Mouse (Mus musculus) heart, postnatal 10 days (tissue): ENCODE measurements at regions not wholly inside any gene's neighbourhood (a gene's known extent, or its start where the extent isn't known, plus 50 kb on each side); places are given as distances from the start of the nearest gene placed in this dataset.
"Not testable (repeated sequence)": the region's sequence is repeated elsewhere in the genome, so short reads cannot be mapped to it uniquely, and the experiment has no call there.

Source experiments
- DNase-seq, 2 experiments: peaks; one replicate each; pipeline ENCODE4 v3.0.0; 2021
- intact Hi-C: fragments of 180-260 bp; cut with DNase I; formaldehyde crosslinking; loops from one replicate; pipeline ENCODE4 v1.15.1; 2025

DNA sequence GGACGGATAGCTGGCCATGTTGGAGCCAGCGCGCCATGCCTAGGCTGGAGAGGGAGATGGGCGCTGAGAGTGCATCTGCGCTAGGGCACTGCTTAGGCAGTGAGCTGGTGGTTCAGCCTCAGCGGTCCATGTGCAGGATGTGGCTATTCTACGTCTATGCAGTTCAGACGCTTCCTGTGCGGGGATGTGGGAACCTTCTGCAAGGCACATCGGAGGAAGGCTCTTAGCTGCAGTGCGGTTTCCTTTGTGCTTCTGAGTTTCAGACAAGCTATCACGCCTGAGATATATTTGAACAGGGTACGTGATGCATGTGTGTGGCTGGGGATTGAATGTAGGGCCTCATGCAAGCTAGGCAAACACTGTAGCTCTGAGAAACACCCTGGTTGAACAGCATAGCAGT, 54.4 kb upstream of the Lrpprc start:
- intact Hi-C loops: no loop called here
- DNase-seq: no peak

- DNase-seq: no peak
- intact Hi-C loops: no loop called here
Observed at GRCm38 (mm10) chr17:84846141-84846540, 55.6 kb upstream of the Lrpprc start.

GRCm38 (mm10) chr17:84848385-84849030, 57.9 kb upstream of the Lrpprc start:
- intact Hi-C loops: no loop called here
- no peak for DNase-seq

DNA sequence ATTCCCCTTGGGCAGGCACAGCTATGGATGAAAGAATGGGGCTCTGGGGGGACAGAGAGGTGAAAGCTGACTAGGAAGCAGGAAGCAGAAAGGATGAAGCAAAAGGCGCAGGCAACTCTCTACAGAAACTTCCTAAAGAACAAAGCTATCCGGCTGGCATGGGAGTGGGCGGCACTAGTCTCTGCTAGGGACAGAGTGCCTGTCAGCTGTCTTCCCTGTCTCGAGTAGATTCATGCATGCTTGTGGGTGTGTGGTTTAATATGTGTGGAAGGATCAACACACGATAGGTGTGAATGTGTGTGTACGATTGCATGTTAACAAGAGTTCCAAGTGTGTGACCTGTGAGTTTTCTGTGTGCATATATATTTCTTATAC, 58.4 kb upstream of the Lrpprc start:
- intact Hi-C loops: no loop called here
- DNase-seq: no peak

DNA sequence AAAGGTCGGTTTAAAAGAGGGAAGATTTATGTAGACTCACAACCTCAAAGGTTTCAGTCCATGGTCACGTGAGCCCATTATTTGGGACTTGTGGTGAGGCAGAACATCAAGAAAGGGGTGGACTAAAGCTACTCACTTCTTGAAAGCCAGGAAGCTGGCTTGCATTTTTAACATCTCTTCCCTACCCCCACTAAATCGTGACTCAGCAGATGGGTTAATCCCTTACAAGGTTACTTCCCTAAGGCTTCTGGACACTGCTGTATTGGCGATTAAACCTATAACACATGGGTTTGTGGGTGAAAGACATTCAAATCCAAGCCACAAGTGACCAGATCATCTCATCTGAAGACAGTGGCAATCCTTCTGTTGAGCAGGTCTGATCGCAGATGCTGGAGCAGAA, 59.9 kb upstream of the Lrpprc start:
- DNase-seq: no peak
- intact Hi-C loops: no loop called here

DNA sequence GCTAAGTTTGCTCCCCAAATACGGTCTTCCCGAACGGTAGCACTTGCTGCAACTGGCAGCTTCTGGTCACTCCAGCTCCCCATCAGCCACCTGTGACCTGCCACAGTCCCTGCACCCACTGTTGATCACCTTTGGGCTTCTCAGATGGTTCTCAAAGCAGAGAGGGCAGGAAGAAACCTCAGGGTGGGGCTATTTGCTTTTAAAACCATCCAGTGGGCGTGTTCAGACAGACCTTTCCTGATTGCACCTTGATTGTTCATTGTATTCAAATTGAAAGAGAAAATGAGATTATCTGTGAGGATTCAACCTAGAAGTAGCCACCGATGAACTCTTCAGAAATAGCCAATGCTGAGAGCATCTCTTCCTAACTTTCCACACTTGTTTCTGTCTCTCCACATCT, 60.3 kb upstream of the Lrpprc start:
- intact Hi-C loops: no loop called here
- no peak for DNase-seq

DNA sequence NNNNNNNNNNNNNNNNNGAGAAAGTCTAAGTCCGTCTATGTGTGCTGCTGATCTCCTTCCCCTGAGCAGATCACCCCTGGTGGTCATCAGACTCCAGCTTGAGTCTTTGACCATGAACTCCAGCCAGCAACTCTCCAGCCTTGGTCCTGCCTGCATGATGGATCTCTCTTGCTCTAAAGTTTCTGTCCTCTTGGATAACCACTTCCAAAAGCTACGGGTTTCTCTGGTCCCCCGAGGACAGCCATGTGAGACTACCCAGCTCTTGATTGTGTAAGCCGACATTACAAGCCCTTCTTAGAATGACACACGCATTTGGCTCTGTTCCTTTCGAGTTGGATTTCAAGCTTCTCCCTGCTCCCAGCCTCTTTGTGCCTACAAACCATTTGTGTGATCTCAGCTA, 66.4 kb upstream of the Lrpprc start:
- intact Hi-C loops: no loop called here
- DNase-seq: no peak

DNA sequence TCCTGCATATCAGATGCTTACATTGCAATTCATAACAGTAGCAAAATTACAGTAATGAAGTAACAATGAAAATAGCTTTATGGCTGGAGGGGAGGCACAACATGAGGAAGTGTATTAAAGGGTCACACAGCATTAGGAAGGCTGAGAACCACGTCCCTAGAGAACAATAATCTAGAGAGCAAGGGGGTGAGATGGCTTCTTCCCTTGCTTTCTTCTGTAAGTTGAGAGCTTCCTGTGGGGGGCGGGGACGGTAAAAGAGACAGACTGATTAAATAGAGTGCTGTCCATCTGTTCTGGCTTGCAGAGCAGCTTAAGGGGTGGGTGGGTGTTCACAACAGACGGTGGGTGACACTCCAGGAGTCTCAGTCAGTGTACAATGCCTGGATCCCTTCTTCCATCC, 68.2 kb upstream of the Lrpprc start:
- DNase-seq: no peak
- intact Hi-C loops: no loop called here

GRCm38 (mm10) chr17:84859916-84860315, 69.3 kb upstream of the Lrpprc start:
- no peak for DNase-seq
- intact Hi-C loops: no loop called here

GRCm38 (mm10) chr17:84860835-84861234, 70.2 kb upstream of the Lrpprc start:
- no peak for DNase-seq
- intact Hi-C loops: no loop called here

DNA sequence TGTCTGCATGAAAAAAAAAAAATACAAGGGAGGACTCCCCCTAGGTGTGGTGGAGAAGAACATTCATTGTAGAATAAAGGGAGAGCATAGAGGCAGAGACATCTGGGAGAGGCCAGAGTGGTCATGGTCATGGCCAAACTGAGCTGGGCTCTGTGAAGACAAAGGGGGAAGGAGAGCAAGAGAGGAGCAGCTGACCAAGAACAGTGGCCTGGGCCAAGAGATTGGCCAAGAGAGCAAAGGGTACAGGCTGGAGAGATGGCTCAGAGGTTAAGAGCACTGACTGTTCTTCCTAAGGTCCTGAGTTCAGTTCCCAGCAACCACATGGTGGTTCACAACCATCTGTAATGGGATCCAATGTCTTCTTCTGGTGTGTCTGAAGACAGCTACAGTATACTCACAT, 73.6 kb upstream of the Lrpprc start:
- intact Hi-C loops, DNase-seq: not testable (repeated sequence)

- DNase-seq: peak; percentile 58 to 76
Observed at GRCm38 (mm10) chr17:84865158-84865557, 74.6 kb upstream of the Lrpprc start.

GRCm38 (mm10) chr17:84865566-84865965, 75.0 kb upstream of the Lrpprc start:
- intact Hi-C loops: no loop called here
- peak in 1 of 2 experiments; percentile 17 for DNase-seq

More at GRCm38 (mm10) chr17:84865158-84865557, 74.6 kb upstream of the Lrpprc start:
- intact Hi-C loops: no loop called here

GRCm38 (mm10) chr17:84869074-84869722, 78.6 kb upstream of the Lrpprc start:
- intact Hi-C loops: no loop called here
- no peak for DNase-seq

GRCm38 (mm10) chr17:84873554-84873953, 83.0 kb upstream of the Lrpprc start:
- DNase-seq: peak; percentile 77 to 80
- intact Hi-C loops: no loop called here

GRCm38 (mm10) chr17:84874494-84874893, 82.0 kb upstream of the Ppm1b start:
- peak in 1 of 2 experiments; percentile 26 for DNase-seq

GRCm38 (mm10) chr17:84875031-84875430, 81.5 kb upstream of the Ppm1b start:
- intact Hi-C loops: loop anchor here (2.0 to 5.0 kb wide), 5 partner anchors 14 to 242 kb away; partner anchors contain the start of gene Ppm1b
- no peak for DNase-seq

More at GRCm38 (mm10) chr17:84874494-84874893, 82.0 kb upstream of the Ppm1b start:
- intact Hi-C loops: loop anchor here (2.0 kb wide), 1 partner anchor 14 kb away; no protein-coding TSS in a partner anchor

DNA sequence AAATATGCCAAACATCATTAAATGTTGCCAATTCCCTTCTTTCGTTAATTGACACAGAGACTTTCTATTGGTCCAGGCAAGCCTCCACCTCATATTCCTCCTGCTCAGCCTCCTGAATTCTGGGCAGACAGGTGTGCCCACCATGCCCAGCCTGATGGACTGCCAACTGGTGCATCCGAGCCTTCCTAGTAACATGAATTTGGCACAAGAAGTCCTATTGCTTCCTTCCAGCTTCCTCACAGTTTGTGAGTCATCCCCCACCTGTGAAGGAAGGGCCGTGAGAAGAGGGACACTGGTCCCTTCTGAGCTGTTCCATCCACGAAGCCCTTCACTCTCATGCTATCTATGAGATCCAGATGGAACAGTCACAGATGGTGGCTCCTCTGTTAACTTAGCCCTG, 80.5 kb upstream of the Ppm1b start:
- intact Hi-C loops: loop anchor here (2.0 to 5.0 kb wide), 5 partner anchors 81 to 759 kb away; partner anchors contain the start of gene Ppm1b
- no peak for DNase-seq

- peak in 1 of 2 experiments; percentile 25 for DNase-seq
- intact Hi-C loops: loop anchor here (2.0 to 5.0 kb wide), 5 partner anchors 80 to 757 kb away; partner anchors contain the start of gene Ppm1b
Observed at GRCm38 (mm10) chr17:84877176-84877863, 79.2 kb upstream of the Ppm1b start.

- intact Hi-C loops: loop anchor here (2.0 to 5.0 kb wide), 5 partner anchors 79 to 757 kb away; partner anchors contain the start of gene Ppm1b
- DNase-seq: peak; percentile 75 to 87
Observed at GRCm38 (mm10) chr17:84877864-84878224, 78.7 kb upstream of the Ppm1b start.

DNA sequence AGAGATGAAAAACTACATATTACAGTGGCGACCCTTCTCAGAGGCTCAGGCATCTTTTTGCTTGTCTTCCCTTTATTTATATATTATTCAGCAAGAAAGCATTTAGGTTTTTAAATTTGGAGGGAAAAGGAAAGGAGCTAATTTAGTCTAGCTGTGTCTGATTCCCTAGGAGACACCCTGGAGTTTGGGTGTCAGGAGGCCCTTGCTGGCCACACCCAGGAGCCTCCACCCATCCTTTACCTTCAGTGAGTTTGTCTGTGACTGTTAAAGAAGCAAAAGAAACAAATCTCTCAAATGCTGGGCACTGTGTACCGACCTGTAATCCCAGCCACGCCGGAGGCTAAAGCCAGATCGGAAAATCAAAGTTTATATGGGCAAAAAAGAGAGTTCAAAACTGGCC, 78.2 kb upstream of the Ppm1b start:
- intact Hi-C loops: loop anchor here (5.0 kb wide), 4 partner anchors 79 to 239 kb away; partner anchors contain the start of gene Ppm1b
- DNase-seq: no peak
